Mouse (Mus musculus) erythroblast, embryonic 14.5 days (primary cell): ENCODE results near the gene Gm29666. TPM values are rescaled to one million over a fixed set of nuclear protein-coding genes. Genes with fewer than 3 reads are reported as not detected.

Source experiments
- H3K27me3 ChIP-seq: 2 replicates; pipeline ENCODE4 v1.6.1; 2012; ENCODE audit warnings: inconsistent platforms; ENCODE audit not compliant: control insufficient read depth
- H3K36me3 ChIP-seq: 2 replicates; pipeline ENCODE4 v1.6.1; 2012; ENCODE audit warnings: mild to moderate bottlenecking, inconsistent platforms; ENCODE audit not compliant: control insufficient read depth
- H3K4me1 ChIP-seq: 2 replicates; pipeline ENCODE4 v1.6.1; 2012; ENCODE audit warnings: inconsistent platforms; ENCODE audit not compliant: control insufficient read depth
- H3K4me3 ChIP-seq: replicated peaks from 2 replicates; pipeline ENCODE3; 2012; ENCODE audit warnings: moderate library complexity, mild to moderate bottlenecking, inconsistent platforms
- H3K9me3 ChIP-seq: 2 replicates; pipeline ENCODE4 v1.6.1; 2012; ENCODE audit warnings: low read length, inconsistent platforms, mixed read lengths; ENCODE audit not compliant: control insufficient read depth
- GATA1 ChIP-seq: IDR thresholded peaks from 2 replicates; pipeline ENCODE4 v1.6.1; 2012; ENCODE audit warnings: low read length, inconsistent platforms, mixed read lengths
- TAL1 ChIP-seq: IDR thresholded peaks from 3 replicates; pipeline ENCODE4 v1.6.1; 2012; ENCODE audit warnings: low read length, inconsistent platforms, mixed read lengths
- polyA plus RNA-seq: library from polyadenylated mRNA; stranded (reverse); fragments of >175 nt; gene quantifications from 2 replicates; pipeline ENCODE4 v1.2.3, GENCODE M21; 2012

Gene Gm29666
- polyA plus RNA-seq, 1 experiment, result 0.01 TPM

DNA sequence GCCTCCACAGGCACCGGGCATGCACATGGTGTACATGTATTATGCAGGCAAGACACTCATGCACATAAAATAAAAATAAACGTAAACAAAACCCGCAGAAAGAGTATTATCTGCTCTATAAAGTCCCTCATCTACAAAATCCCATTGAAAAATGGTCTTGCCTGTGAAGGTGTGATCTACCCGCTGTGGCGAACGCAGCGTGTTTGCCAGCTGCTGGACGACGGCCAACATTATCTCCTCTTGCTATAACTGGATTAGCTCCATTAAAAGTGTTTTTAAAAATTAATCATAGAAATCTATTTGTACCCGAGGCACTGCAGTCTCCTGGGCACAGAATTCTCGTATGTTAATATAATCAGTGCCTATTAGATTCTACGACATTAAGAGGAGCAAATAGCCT is 31.8 kb downstream of the Gm29666 start:
- no peaks in the 10 kb centered on the region for H3K4me1 ChIP-seq
- no peak for TF ChIP-seq GATA1
- H3K4me3 ChIP-seq, result no peak overlapping the region
- no peaks in the 10 kb centered on the region for H3K27me3 ChIP-seq
- no peaks in the 10 kb centered on the region for H3K9me3 ChIP-seq
- H3K36me3 ChIP-seq, result no peaks in the 10 kb centered on the region

GRCm38 (mm10) chr15:84877029-84877815 is 42.6 kb downstream of the Gm29666 start:
- Histone ChIP-seq H3K27me3 (no peaks in the 10 kb centered on the region), H3K9me3 (no peaks in the 10 kb centered on the region), H3K36me3 (no peaks in the 10 kb centered on the region), H3K4me1 (no peaks in the 10 kb centered on the region), H3K4me3 (no peak overlapping the region)
- TF ChIP-seq GATA1 (no peak), TAL1 (no peak)

DNA sequence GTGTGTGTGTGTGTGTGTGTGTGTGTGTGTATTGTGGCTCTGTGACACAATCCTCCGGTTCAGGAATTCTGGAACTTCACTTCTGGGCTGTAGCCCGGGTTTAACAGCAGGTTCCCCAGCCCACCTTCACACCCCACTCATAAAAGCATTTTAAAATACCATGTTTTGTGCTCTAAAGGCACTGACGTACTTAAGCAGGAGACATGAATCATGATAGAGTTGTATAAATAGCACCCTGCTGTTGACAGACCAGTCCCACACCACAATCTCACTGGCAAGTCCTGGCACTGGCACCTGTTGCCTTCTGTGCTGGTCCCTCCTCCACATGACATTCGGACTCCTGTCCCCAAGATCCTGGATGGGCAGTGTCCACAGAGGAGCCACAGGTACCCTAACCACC is 46.0 kb downstream of the Gm29666 start:
- Histone ChIP-seq H3K9me3 (no peaks in the 10 kb centered on the region), H3K4me1 (no peaks in the 10 kb centered on the region), H3K36me3 (no peaks in the 10 kb centered on the region), H3K4me3 (no peak overlapping the region), H3K27me3 (no peaks in the 10 kb centered on the region)
- TF ChIP-seq TAL1 (no peak), GATA1 (no peak)

DNA sequence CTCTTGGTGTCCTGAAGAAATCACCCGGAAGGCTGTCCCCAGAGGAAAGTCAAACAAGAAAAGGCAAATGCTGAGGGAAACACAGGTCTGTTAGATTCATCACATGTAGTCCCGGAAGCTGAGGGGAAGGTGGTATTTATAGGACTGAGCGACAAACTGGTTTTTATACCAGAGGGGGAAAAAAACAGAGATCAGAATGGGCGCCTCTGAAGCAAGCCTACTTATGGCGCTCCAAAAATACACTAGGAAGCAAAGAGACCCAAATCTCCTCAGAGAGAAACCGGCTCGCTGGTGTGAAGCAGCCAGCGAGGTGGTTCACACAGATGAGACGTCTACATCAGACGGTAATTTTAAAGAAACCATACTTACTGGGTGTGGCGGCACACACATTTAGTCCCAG is 46.8 kb downstream of the Gm29666 start:
- no peaks in the 10 kb centered on the region for H3K9me3 ChIP-seq
- TF ChIP-seq TAL1 (no peak), GATA1 (no peak)
- no peak overlapping the region for H3K4me3 ChIP-seq
- H3K4me1 ChIP-seq, result no peaks in the 10 kb centered on the region
- H3K36me3 ChIP-seq, result no peaks in the 10 kb centered on the region
- no peaks in the 10 kb centered on the region for H3K27me3 ChIP-seq

- H3K4me1 ChIP-seq, result no peaks in the 10 kb centered on the region
These were observed 48.0 kb downstream of the Gm29666 start for GRCm38 (mm10) chr15:84871802-84872201.

GRCm38 (mm10) chr15:84861911-84862310 is 57.9 kb downstream of the Gm29666 start:
- peaks cover 20% of the 10 kb centered on the region for H3K27me3 ChIP-seq
- H3K36me3 ChIP-seq, result no peaks in the 10 kb centered on the region
- no peaks in the 10 kb centered on the region for H3K4me1 ChIP-seq
- no peak for TF ChIP-seq GATA1
- no peak for TF ChIP-seq TAL1
- no peak overlapping the region for H3K4me3 ChIP-seq
- no peaks in the 10 kb centered on the region for H3K9me3 ChIP-seq

More at GRCm38 (mm10) chr15:84871802-84872201, 48.0 kb downstream of the Gm29666 start:
- TF ChIP-seq GATA1, result no peak
- TF ChIP-seq TAL1, result no peak
- Histone ChIP-seq H3K4me3 (no peak overlapping the region), H3K36me3 (no peaks in the 10 kb centered on the region), H3K9me3 (no peaks in the 10 kb centered on the region), H3K27me3 (no peaks in the 10 kb centered on the region)

Other genes starting within 250 kb of the Gm29666 start
- gene Arhgap8, start 200.0 kb downstream of the Gm29666 start, polyA plus RNA-seq, result not detected in 2 replicates
- 0.01 and 0.04 TPM in 2 replicates for gene Phf21b, start 64.0 kb downstream of the Gm29666 start, polyA plus RNA-seq
- gene Nup50, start 3.4 kb upstream of the Gm29666 start, polyA plus RNA-seq, result 1.5 and 2.2 TPM in 2 replicates
- gene 5031439G07Rik, start 68.5 kb upstream of the Gm29666 start, polyA plus RNA-seq, result 0.57 and 0.63 TPM in 2 replicates
- gene Upk3a, start 97.1 kb upstream of the Gm29666 start, polyA plus RNA-seq, result not detected in 2 replicates
- 0.21 and 0.42 TPM in 2 replicates for gene Fam118a, start 108.9 kb upstream of the Gm29666 start, polyA plus RNA-seq
- gene Smc1b, start 211.9 kb upstream of the Gm29666 start, polyA plus RNA-seq, result not detected in 2 replicates
- not detected in 2 replicates for gene Ribc2, start 212.0 kb upstream of the Gm29666 start, polyA plus RNA-seq